In genomic region chr2:147369561-147369960, GRCm38 (mm10) we compare ENCODE assay signal across 21 mouse cellular contexts. TPM values are rescaled to one million over a fixed set of nuclear protein-coding genes. Genes with fewer than 3 reads are reported as not detected.
A peak's percentile ranks its signal among the peaks of the same experiment; 100 is the strongest.
DNase-seq lines count a peak whose midpoint lies in the region; ATAC-seq and TF ChIP-seq lines count a peak whose summit lies in the region.
"Had no signal": no experiment of that assay in that cellular context is flagged by ENCODE, and none has a peak within 500 bp of the region (broad histone marks: within the 10 kb centered on the region; RNA-seq: fewer than 3 reads in every experiment).

No protein-coding gene starts in this region.

- no peak for TF ChIP-seq CTCF in heart, postnatal 0 days (IDR thresholded peaks at IDR 0.05; ENCODE audit: low read depth)

- no peak for DNase-seq in heart, postnatal 0 days (ENCODE audit: low spot score)
- DNase-seq in heart, adult 18-20 months: no peak
- peak; percentile 45 for DNase-seq in neural tube, embryonic 10.5 days (ENCODE audit: extremely low spot score, low spot score)
- DNase-seq in MN1 (ENCODE audit: low spot score): no peak
- DNase-seq in frontal cortex, postnatal 14 days (ENCODE audit: low spot score in 2 of 2): no peak
- DNase-seq: cerebellum, adult 18-20 months; cerebellum, postnatal 36 days; gastrocnemius, adult 2 months; kidney, adult 11 months; lung, postnatal 4 days; midbrain, embryonic 14.5 days; thymus, postnatal 25 days had no signal

- H3K4me3 ChIP-seq in heart, postnatal 0 days (ENCODE audit: low read depth, low read length): peak overlapping the region; percentile 8; the same call in 1 of the 2 replicates
- H3K4me3 ChIP-seq in neural tube, embryonic 15.5 days (replicated peaks): no peak overlapping the region
- peak overlapping the region; percentile 20; the same call in 1 of the 2 replicates for H3K4me3 ChIP-seq in embryonic facial prominence, embryonic 13.5 days
- H3K4me3 ChIP-seq: embryonic facial prominence, embryonic 15.5 days; gastrocnemius, adult 2 months; hindbrain, embryonic 15.5 days; lung, embryonic 15.5 days; myocyte had no signal

- H3K27ac ChIP-seq in heart, postnatal 0 days (ENCODE audit: low read depth): no peak overlapping the region
- H3K27ac ChIP-seq in neural tube, embryonic 15.5 days (replicated peaks): no peak overlapping the region
- no peak overlapping the region for H3K27ac ChIP-seq in embryonic facial prominence, embryonic 13.5 days
- H3K27ac ChIP-seq: embryonic facial prominence, embryonic 15.5 days; gastrocnemius, adult 2 months; hindbrain, embryonic 15.5 days; liver, embryonic 14.5 days; lung, embryonic 15.5 days had no signal

- H3K9ac ChIP-seq in heart, postnatal 0 days (replicated peaks; ENCODE audit: low read depth, low read length): no peak overlapping the region
- no peak overlapping the region for H3K9ac ChIP-seq in neural tube, embryonic 15.5 days (replicated peaks)
- H3K9ac ChIP-seq in embryonic facial prominence, embryonic 13.5 days: no peak overlapping the region
- H3K9ac ChIP-seq: embryonic facial prominence, embryonic 15.5 days; hindbrain, embryonic 15.5 days; liver, embryonic 14.5 days; lung, embryonic 15.5 days had no signal

- H3K36me3 ChIP-seq in heart, postnatal 0 days (replicated peaks; ENCODE audit: control insufficient read depth, insufficient read depth, low read length): no peaks in the 10 kb centered on the region
- no peaks in the 10 kb centered on the region for H3K36me3 ChIP-seq in neural tube, embryonic 15.5 days
- H3K36me3 ChIP-seq in embryonic facial prominence, embryonic 13.5 days: no peaks in the 10 kb centered on the region
- H3K36me3 ChIP-seq: embryonic facial prominence, embryonic 15.5 days; hindbrain, embryonic 15.5 days; lung, embryonic 15.5 days had no signal

- TF ChIP-seq EP300 in heart, postnatal 0 days (IDR thresholded peaks at IDR 0.05; ENCODE audit: low read depth): no peak

- WGBS in heart, postnatal 0 days: 8% methylated on average over 9 of the region's 9 CpGs
- 4% methylated on average over 9 of the region's 9 CpGs for WGBS in neural tube, embryonic 15.5 days
- WGBS in embryonic facial prominence, embryonic 13.5 days: 9% methylated on average over 9 of the region's 9 CpGs

- no peaks in the 10 kb centered on the region for H3K4me1 ChIP-seq in heart, postnatal 0 days (ENCODE audit: control insufficient read depth, insufficient read depth)
- H3K4me1 ChIP-seq in neural tube, embryonic 15.5 days: peaks cover 19% of the 10 kb centered on the region
- H3K4me1 ChIP-seq in embryonic facial prominence, embryonic 13.5 days: peaks cover 29% of the 10 kb centered on the region

- no peak overlapping the region for H3K4me2 ChIP-seq in heart, postnatal 0 days (ENCODE audit: low read depth, low read length)
- H3K4me2 ChIP-seq in neural tube, embryonic 15.5 days: no peak overlapping the region
- H3K4me2 ChIP-seq in embryonic facial prominence, embryonic 13.5 days: peak overlapping the region; percentile 12
- H3K4me2 ChIP-seq: embryonic facial prominence, embryonic 15.5 days; hindbrain, embryonic 15.5 days; lung, embryonic 15.5 days had no signal

- H3K9me3 ChIP-seq in heart, postnatal 0 days (replicated peaks; ENCODE audit: control insufficient read depth, low read length): no peaks in the 10 kb centered on the region
- no peaks in the 10 kb centered on the region for H3K9me3 ChIP-seq in neural tube, embryonic 15.5 days (replicated peaks)
- H3K9me3 ChIP-seq in embryonic facial prominence, embryonic 13.5 days: no peaks in the 10 kb centered on the region
- H3K9me3 ChIP-seq: embryonic facial prominence, embryonic 15.5 days; hindbrain, embryonic 15.5 days; lung, embryonic 15.5 days had no signal

- no peak for ATAC-seq in heart, postnatal 0 days (ENCODE audit: insufficient read depth, low read depth)
- no peak for ATAC-seq in neural tube, embryonic 15.5 days (ENCODE audit: low FRiP score)
- ATAC-seq in embryonic facial prominence, embryonic 13.5 days (ENCODE audit: insufficient number of reproducible peaks, insufficient read depth, low FRiP score, low TSS enrichment, low read depth): no peak

- H3K27me3 ChIP-seq in heart, postnatal 0 days (ENCODE audit: control insufficient read depth, insufficient read depth, low read length): peaks cover 93% of the 10 kb centered on the region
- peaks cover 87% of the 10 kb centered on the region for H3K27me3 ChIP-seq in neural tube, embryonic 15.5 days (replicated peaks)
- H3K27me3 ChIP-seq in embryonic facial prominence, embryonic 13.5 days: peaks cover 91% of the 10 kb centered on the region

RNA-seq across cellular contexts. Expression of gene Pax1, which starts 7.8 kb away (rescaled TPM):
- total RNA-seq in heart, postnatal 0 days (2014; rRNA removed; ENCODE audit: low replicate concordance): 0.04 TPM in 1 of 2 replicates, not detected in the other
- polyA plus RNA-seq in heart, postnatal 0 days (2015; fragmentation: Nextera tagmentation; extraction: Ambion mirVana): not detected in 2 replicates
- not detected for total RNA-seq in heart, adult 18-20 months (2021)
- 0.74 and 20.4 TPM in 2 replicates for polyA plus RNA-seq in neural tube, embryonic 15.5 days (2015; fragmentation: Nextera tagmentation; extraction: Ambion mirVana)
- polyA plus RNA-seq in embryonic facial prominence, embryonic 13.5 days (2015; fragmentation: Nextera tagmentation; extraction: Ambion mirVana): 13.5 and 17.8 TPM in 2 replicates
- total RNA-seq: gastrocnemius, adult 2 months; left cerebral cortex, postnatal 10 days had no signal
- polyA plus RNA-seq: heart, embryonic 14.5 days; hindbrain, embryonic 15.5 days; liver, embryonic 14.5 days; midbrain, embryonic 14.5 days; myocyte had no signal
